Mouse (Mus musculus) neural tube, embryonic 11.5 days (tissue): ENCODE data around the gene Zfp704. TPM values are rescaled to one million over a fixed set of nuclear protein-coding genes. Genes with fewer than 3 reads are reported as not detected.

Experiments
- ATAC-seq: fragments of 200-750 bp; cut with Nextera tagmentation; 2 replicates; pipeline ENCODE4 v1.8.0; 2017; ENCODE audit warnings: moderate number of reproducible peaks, mild to moderate bottlenecking, moderate TSS enrichment, moderate library complexity; ENCODE audit not compliant: insufficient read depth, low FRiP score, low TSS enrichment
- DNase-seq: peaks from one replicate; pipeline ENCODE4 v3.0.0-alpha.2; 2015; ENCODE audit warnings: low spot score
- H3K27ac ChIP-seq: fragments of 300-500 bp; sonication (generic); 2 replicates; pipeline ENCODE4 v1.5.1; 2014; ENCODE audit warnings: low read depth, mild to moderate bottlenecking, low read length
- H3K27me3 ChIP-seq: fragments of 300-500 bp; sonication (generic); 2 replicates; pipeline ENCODE4 v1.6.1; 2014; ENCODE audit warnings: mild to moderate bottlenecking, low read length, mixed read lengths; ENCODE audit not compliant: control insufficient read depth, insufficient read depth
- H3K36me3 ChIP-seq: fragments of 300-500 bp; sonication (generic); 2 replicates; pipeline ENCODE4 v1.6.1; 2014; ENCODE audit warnings: mild to moderate bottlenecking, low read length, moderate library complexity, mixed read lengths; ENCODE audit not compliant: control insufficient read depth, insufficient read depth
- H3K4me1 ChIP-seq: fragments of 300-500 bp; sonication (generic); 2 replicates; pipeline ENCODE4 v1.6.1; 2014; ENCODE audit warnings: low read length, mixed read lengths; ENCODE audit not compliant: control insufficient read depth, insufficient read depth
- H3K4me2 ChIP-seq: fragments of 300-500 bp; sonication (generic); 2 replicates; pipeline ENCODE4 v1.6.1; 2014; ENCODE audit warnings: low read depth, mild to moderate bottlenecking, moderate library complexity
- H3K4me3 ChIP-seq: fragments of 300-500 bp; sonication (generic); 2 replicates; pipeline ENCODE4 v1.5.1; 2014; ENCODE audit warnings: low read depth, low read length
- H3K9ac ChIP-seq: fragments of 300-500 bp; sonication (generic); 2 replicates; pipeline ENCODE4 v1.6.1; 2014; ENCODE audit warnings: mild to moderate bottlenecking, low read length
- H3K9me3 ChIP-seq: fragments of 300-500 bp; sonication (generic); 2 replicates; pipeline ENCODE4 v1.6.1; 2016; ENCODE audit warnings: low read length; ENCODE audit not compliant: control insufficient read depth
- WGBS: fragments of 180-500 bp; shearing (Covaris S2); extraction: QIAGEN DNeasy Blood & Tissue Kit; methylation state at CpG from one replicate; pipeline ENCODE4 v1.1.7; 2014; 5-methylcytosine and 5-hydroxymethylcytosine counted together
- polyA plus RNA-seq: library from polyadenylated mRNA; unstranded; fragments of >200 nt; fragmentation: Nextera tagmentation; extraction: Ambion mirVana; gene quantifications from 2 replicates; pipeline ENCODE4 v1.2.1, GENCODE M21; 2014

Zfp704 gene
- polyA plus RNA-seq, 1 experiment from 2014 or later: 6.3 TPM

GRCm38 (mm10) chr3:9432796-9433526 lies 176.9 kb downstream of the Zfp704 start:
- Histone ChIP-seq H3K4me2 (no peak overlapping the region), H3K4me3 (no peak overlapping the region), H3K27ac (no peak overlapping the region), H3K4me1 (no peaks in the 10 kb centered on the region), H3K36me3 (no peaks in the 10 kb centered on the region), H3K27me3 (no peaks in the 10 kb centered on the region), H3K9me3 (no peaks in the 10 kb centered on the region), H3K9ac (no peak overlapping the region)
- DNase-seq (no peak), ATAC-seq (no peak)
- 84% methylated on average over 16 of the region's 16 CpGs for WGBS

GRCm38 (mm10) chr3:9432226-9432625 lies 177.7 kb downstream of the Zfp704 start:
- Histone ChIP-seq H3K27ac (no peak overlapping the region), H3K36me3 (no peaks in the 10 kb centered on the region), H3K9ac (no peak overlapping the region), H3K4me1 (no peaks in the 10 kb centered on the region), H3K9me3 (no peaks in the 10 kb centered on the region), H3K4me2 (no peak overlapping the region), H3K27me3 (no peaks in the 10 kb centered on the region), H3K4me3 (no peak overlapping the region)
- DNase-seq: no peak
- no peak for ATAC-seq
- WGBS: 70% methylated on average over 3 of the region's 3 CpGs

- Histone ChIP-seq H3K4me3 (no peak overlapping the region), H3K4me1 (no peaks in the 10 kb centered on the region), H3K9ac (no peak overlapping the region), H3K4me2 (no peak overlapping the region), H3K27me3 (no peaks in the 10 kb centered on the region), H3K27ac (no peak overlapping the region), H3K9me3 (no peaks in the 10 kb centered on the region), H3K36me3 (no peaks in the 10 kb centered on the region)
- ATAC-seq: no peak
- WGBS: 88% methylated on average over 3 of the region's 3 CpGs
- DNase-seq: no peak
These were observed 179.9 kb downstream of the Zfp704 start for GRCm38 (mm10) chr3:9429946-9430345.

DNA sequence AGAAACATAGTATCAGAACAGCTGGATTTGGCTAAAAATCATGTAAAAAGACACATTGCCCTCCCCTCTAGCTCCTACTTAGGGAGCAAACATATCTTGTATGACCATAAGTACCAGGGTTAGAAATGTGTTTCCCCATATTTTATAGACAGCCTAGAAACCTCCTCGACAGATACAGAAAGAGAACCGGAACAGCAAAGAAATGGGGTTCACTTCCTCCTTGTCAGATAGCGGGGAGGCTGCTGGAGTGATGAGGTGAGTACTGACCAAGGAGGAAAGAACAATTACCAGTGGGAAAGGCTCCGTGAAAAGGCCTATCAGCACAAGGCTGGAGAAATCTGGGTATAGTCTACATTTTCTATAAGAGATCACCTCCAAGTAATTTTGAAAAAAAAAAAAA lies 182.1 kb downstream of the Zfp704 start:
- Histone ChIP-seq H3K9me3 (no peaks in the 10 kb centered on the region), H3K27ac (no peak overlapping the region), H3K27me3 (no peaks in the 10 kb centered on the region), H3K4me3 (no peak overlapping the region), H3K9ac (no peak overlapping the region), H3K4me1 (no peaks in the 10 kb centered on the region), H3K4me2 (no peak overlapping the region), H3K36me3 (no peaks in the 10 kb centered on the region)
- DNase-seq (no peak), ATAC-seq (no peak)
- WGBS: 94% methylated on average over 4 of the region's 4 CpGs

DNA sequence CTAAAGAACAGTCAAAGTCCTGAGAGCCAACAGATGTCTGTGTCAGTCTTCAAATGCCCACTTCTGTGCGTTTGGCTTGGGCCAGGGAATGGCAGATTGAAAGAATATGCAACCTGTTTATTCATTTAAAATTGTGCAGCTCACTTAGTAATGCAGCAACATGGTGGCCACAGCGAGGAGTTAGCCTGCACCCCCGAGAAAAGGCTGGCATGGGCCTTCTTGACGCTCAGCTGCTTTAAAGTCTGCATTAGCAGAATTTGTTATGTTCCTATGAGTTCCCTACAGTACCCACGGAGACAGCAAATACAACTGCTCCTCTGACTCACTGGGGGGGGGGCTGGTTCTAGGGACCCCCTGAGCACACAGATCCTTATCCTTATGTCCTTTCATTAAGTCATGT lies 184.2 kb downstream of the Zfp704 start:
- no peak for DNase-seq
- WGBS: 97% methylated on average over 5 of the region's 5 CpGs
- ATAC-seq: no peak
- H3K27ac ChIP-seq: no peak overlapping the region
- H3K27me3 ChIP-seq: no peaks in the 10 kb centered on the region
- H3K9ac ChIP-seq: no peak overlapping the region
- H3K9me3 ChIP-seq: no peaks in the 10 kb centered on the region
- no peaks in the 10 kb centered on the region for H3K36me3 ChIP-seq
- H3K4me2 ChIP-seq: no peak overlapping the region
- H3K4me1 ChIP-seq: no peaks in the 10 kb centered on the region
- H3K4me3 ChIP-seq: no peak overlapping the region

DNA sequence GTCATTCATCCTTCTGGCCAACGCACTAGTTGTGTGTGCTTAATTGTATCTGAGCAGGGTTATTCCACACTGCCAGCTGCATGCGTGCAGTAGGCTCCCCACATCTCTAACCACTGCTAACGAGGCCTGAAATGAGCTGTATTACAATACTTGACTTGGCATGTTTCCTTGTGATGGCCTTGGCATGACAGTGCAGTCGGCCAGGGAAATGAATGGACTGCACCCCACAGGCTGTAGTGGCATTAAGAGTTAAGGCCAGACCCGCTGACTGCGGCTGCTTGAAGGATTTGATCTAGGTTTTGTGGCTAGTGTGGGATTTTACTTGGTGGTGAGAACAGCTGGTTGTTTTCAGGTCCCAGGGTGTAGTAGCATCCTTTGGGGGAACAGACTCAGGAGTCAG lies 185.2 kb downstream of the Zfp704 start:
- DNase-seq (no peak), ATAC-seq (no peak)
- H3K36me3 ChIP-seq: no peaks in the 10 kb centered on the region
- no peak overlapping the region for H3K27ac ChIP-seq
- no peak overlapping the region for H3K4me3 ChIP-seq
- WGBS: 87% methylated on average over 6 of the region's 6 CpGs
- no peaks in the 10 kb centered on the region for H3K9me3 ChIP-seq
- no peak overlapping the region for H3K9ac ChIP-seq
- no peak overlapping the region for H3K4me2 ChIP-seq
- no peaks in the 10 kb centered on the region for H3K4me1 ChIP-seq
- no peaks in the 10 kb centered on the region for H3K27me3 ChIP-seq

DNA sequence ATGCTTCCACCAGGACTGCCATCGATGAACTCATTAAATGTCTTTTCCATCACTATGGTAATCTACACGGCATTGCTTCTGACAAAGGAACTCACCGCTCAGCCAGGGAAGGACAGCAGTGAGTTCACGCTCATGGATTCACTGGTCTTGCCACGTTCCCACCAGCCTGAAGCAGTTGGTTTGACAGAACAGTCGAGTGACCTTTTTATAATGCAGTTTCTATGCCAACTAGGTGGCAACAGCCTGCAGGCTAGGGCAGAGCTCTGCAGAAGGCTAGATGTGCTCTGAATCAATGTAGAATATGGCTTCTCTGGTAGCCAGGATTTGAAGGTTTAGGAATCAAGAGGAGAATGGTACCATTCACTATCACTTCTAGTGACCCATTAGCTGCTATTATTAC lies 186.2 kb downstream of the Zfp704 start:
- Histone ChIP-seq H3K9me3 (no peaks in the 10 kb centered on the region), H3K36me3 (no peaks in the 10 kb centered on the region), H3K27me3 (no peaks in the 10 kb centered on the region), H3K27ac (no peak overlapping the region), H3K4me1 (no peaks in the 10 kb centered on the region), H3K4me3 (no peak overlapping the region), H3K4me2 (no peak overlapping the region), H3K9ac (no peak overlapping the region)
- ATAC-seq: no peak
- 91% methylated on average over 6 of the region's 6 CpGs for WGBS
- DNase-seq: no peak

DNA sequence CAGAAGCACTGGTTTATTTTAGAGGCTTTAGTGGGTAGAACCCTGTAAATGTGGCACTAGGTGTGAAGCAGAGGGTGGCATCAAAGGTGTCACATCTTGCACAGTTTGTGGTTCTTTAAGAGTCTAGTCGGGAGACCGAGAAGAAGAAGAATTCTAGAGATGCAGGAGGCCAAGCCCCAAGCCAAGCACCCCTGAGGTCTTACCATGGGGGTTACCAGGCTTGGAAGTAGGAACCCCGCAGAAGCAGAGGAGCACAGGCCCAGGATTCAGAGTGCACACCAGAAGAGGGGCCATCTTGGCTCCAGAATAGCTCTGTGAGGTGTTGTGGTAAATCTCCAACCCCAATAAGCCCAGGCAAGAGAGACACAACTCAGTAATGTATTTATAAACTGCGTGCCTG lies 201.0 kb downstream of the Zfp704 start:
- no peak for DNase-seq
- Histone ChIP-seq H3K4me1 (no peaks in the 10 kb centered on the region), H3K27ac (no peak overlapping the region), H3K36me3 (no peaks in the 10 kb centered on the region), H3K27me3 (no peaks in the 10 kb centered on the region), H3K9me3 (no peaks in the 10 kb centered on the region), H3K4me3 (no peak overlapping the region), H3K4me2 (no peak overlapping the region), H3K9ac (no peak overlapping the region)
- WGBS: 86% methylated on average over 4 of the region's 4 CpGs
- ATAC-seq: no peak

- Histone ChIP-seq H3K27me3 (no peaks in the 10 kb centered on the region), H3K4me2 (no peak overlapping the region), H3K9ac (no peak overlapping the region), H3K9me3 (no peaks in the 10 kb centered on the region), H3K4me1 (no peaks in the 10 kb centered on the region), H3K36me3 (no peaks in the 10 kb centered on the region), H3K4me3 (no peak overlapping the region), H3K27ac (no peak overlapping the region)
- WGBS: 79% methylated on average over 10 of the region's 10 CpGs
- DNase-seq (no peak), ATAC-seq (no peak)
These were observed 202.1 kb downstream of the Zfp704 start for GRCm38 (mm10) chr3:9407801-9408200.
